Mouse (Mus musculus): ENCODE measurements around the gene Pde4b.

DNA sequence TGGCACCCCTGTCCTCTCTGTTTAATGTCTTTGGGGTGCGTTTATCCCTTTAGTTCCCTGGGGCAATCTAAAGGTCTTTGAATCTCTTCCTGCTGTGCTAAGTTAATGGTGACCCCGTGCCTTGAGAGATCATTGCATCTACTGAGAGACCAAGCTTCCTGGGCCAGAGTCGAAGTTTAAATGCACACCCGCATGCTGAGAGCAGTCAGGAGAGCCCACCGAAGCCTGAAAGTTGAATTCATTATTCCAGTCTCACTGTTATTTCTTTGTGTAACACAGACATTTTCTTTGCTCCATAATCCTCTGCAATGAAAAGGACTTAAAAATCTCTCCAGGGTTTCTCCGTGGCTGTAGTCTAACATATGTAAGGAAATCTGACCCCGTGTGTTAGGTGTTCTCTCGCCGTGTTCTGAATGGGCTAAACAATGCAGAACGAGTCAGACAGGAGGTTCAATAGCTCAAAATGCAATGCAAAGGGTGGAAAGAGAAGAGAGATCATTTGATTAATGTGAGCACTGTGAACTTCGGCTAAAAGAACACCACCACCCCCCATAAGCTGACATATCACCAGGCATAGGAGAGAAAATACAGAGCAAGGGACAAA lies 333.6 kb downstream of the Pde4b start:
- TF ChIP-seq POLR2A (IDR thresholded peaks at IDR 0.05; ENCODE audit: control insufficient read depth, low read depth, low read length) (no peak), CTCF (IDR thresholded peaks at IDR 0.05; ENCODE audit: control insufficient read depth, insufficient read depth, insufficient replicate concordance, low read depth, low read length) (no peak)

Measured in testis, adult 2 months (tissue).